Mouse (Mus musculus): ENCODE data around the gene Fbxw18. TPM values are rescaled to one million over a fixed set of nuclear protein-coding genes. Genes with fewer than 3 reads are reported as not detected.

The Fbxw18 gene
- total RNA-seq (2023): not detected

GRCm38 (mm10) chr9:109702600-109702999 lies at the start of gene Fbxw18:
Gene Fbxw18, minus strand, starts transcription at chr9:109702700.

GRCm38 (mm10) chr9:109745989-109746388 lies 43.5 kb upstream of the Fbxw18 start, which contains the start of gene Fbxw26:
Gene Fbxw26, minus strand, starts transcription at chr9:109746089.

GRCm38 (mm10) chr9:109664552-109664951 lies 37.9 kb downstream of the Fbxw18 start, which contains the start of gene Fbxw25:
Gene Fbxw25, minus strand, starts transcription at chr9:109664652.

Other genes starting within 250 kb of the Fbxw18 start
- not detected for gene Fbxw19, start 206.8 kb downstream of the Fbxw18 start, total RNA-seq (2023)
- not detected for gene Fbxw15, start 134.4 kb downstream of the Fbxw18 start, total RNA-seq (2023)
- gene Fbxw24, start 76.6 kb downstream of the Fbxw18 start, total RNA-seq (2023): not detected
- not detected for gene Fbxw25, start 38.0 kb downstream of the Fbxw18 start, total RNA-seq (2023)
- gene Fbxw26, start 43.4 kb upstream of the Fbxw18 start, total RNA-seq (2023): not detected
- gene Fbxw27, start 88.0 kb upstream of the Fbxw18 start, total RNA-seq (2023): not detected
- not detected for gene Spink8, start 109.6 kb upstream of the Fbxw18 start, total RNA-seq (2023)
- 7.0 TPM for gene Nme6, start 130.0 kb upstream of the Fbxw18 start, total RNA-seq (2023)
- gene Camp, start 146.9 kb upstream of the Fbxw18 start, total RNA-seq (2023): 2.2 TPM
- gene Cdc25a, start 172.9 kb upstream of the Fbxw18 start, total RNA-seq (2023): 11.1 TPM
- gene Map4, start 228.8 kb upstream of the Fbxw18 start, total RNA-seq (2023): 88.2 TPM

Data from CD4-positive naive resting alpha-beta T cell, adult 57 days (primary cell).